Mouse (Mus musculus): ENCODE measurements around the gene Ankrd34a. TPM values are rescaled to one million over a fixed set of nuclear protein-coding genes. Genes with fewer than 3 reads are reported as not detected.

Ankrd34a gene
- polyA plus RNA-seq, 1 experiment from 2014 or later: 2.7 TPM

DNA sequence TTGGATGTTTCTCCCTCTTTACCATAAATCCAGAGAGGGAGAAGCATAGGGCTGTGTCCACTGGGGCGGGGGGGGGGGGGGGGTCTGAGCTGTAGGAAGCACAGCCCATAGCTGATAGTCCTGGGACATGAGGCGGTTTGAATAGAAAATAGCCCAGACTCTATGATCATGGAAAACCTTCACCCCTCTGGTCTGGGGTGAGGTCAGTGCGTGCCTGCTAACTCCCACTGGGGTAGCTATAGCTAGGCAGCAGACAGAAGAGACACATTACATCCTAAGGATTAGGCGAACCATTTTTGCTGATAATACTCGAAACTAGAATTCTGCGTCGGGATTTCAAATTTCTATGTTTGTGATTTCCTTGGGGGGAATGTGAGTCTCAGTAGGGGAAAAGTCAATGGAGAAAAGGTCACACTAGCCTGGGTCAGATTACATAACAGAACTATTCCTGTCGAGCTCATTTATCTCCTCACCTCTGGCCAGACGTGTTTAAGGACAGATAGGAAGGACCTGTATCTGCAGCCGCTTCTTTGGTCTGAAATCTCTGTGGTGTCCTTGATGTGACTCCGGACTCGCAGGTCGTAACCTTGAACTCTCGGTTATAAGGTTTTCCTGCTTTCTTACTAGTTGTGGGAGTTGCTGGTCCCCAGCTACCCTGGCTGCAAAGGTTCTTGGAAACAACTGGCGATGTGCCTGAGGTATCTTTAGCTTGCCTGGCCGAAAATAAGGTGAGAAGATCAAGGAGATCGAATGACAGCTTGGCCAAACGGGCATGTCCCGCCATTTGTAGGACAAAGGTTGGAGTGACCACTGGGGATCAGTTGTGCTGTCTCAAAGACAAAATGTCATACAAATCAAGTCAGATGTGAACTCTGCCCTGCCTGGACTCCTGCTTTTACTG lies 22.6 kb upstream of the Ankrd34a start:
- ATAC-seq (ENCODE audit: insufficient number of reproducible peaks, low FRiP score, low TSS enrichment, low read depth): no peak
- no peak overlapping the region for H3K4me2 ChIP-seq
- no peak overlapping the region for H3K4me3 ChIP-seq
- H3K9me3 ChIP-seq: no peaks in the 10 kb centered on the region
- no peak overlapping the region for H3K27ac ChIP-seq
- H3K4me1 ChIP-seq: peaks cover 25% of the 10 kb centered on the region
- H3K36me3 ChIP-seq: 0 out of 2 replicates have a peak, but pooled peaks cover 4% of the 10 kb centered on the region
- peak overlapping the region; percentile 1; the same call in 1 of the 2 replicates for H3K9ac ChIP-seq
- H3K27me3 ChIP-seq: no peaks in the 10 kb centered on the region
- 75% methylated on average over 19 of the region's 19 CpGs for WGBS

DNA sequence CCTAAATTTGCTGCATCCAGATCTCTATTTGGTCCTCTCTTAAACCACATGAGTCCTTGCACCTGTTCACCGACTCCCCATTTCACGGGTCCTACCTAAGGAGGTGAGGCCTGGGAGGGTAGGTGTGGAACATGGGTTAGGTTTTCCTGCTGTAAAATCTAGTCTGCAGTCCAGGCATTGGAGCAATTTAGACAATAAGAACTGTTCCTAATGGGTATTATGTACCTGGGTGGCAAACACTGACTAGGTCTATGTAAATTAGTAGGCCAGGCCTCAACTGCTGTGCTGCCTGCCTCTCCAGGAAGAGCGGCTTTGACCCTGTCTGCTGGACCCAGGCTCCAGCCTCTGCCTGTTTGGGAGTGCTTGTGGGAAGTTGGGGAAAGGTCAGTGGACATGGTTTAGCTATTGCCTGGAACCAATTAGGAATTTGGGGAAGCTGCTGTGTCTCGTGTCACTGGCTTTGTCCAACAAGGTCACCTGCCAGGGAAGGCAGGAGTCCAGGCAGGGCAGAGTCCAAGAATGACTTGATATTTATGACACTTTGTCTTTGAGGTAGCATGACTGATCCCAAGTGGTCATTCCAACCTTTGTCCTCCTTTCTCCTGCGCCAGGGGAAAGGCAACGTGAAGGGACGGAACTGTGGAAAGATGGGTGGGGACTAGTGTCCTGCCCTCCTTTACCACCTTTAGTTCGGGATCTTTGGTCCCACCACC lies 21.0 kb upstream of the Ankrd34a start:
- no peak for ATAC-seq (ENCODE audit: insufficient number of reproducible peaks, low FRiP score, low TSS enrichment, low read depth)
- no peak overlapping the region for H3K4me2 ChIP-seq
- no peak overlapping the region for H3K9ac ChIP-seq
- no peaks in the 10 kb centered on the region for H3K9me3 ChIP-seq
- WGBS: 86% methylated on average over 8 of the region's 8 CpGs
- no peaks in the 10 kb centered on the region for H3K27me3 ChIP-seq
- H3K4me1 ChIP-seq: peaks cover 34% of the 10 kb centered on the region
- peak overlapping the region; percentile 89 for H3K27ac ChIP-seq
- no peak overlapping the region for H3K4me3 ChIP-seq
- 0 out of 2 replicates have a peak, but pooled peaks cover 6% of the 10 kb centered on the region for H3K36me3 ChIP-seq

DNA sequence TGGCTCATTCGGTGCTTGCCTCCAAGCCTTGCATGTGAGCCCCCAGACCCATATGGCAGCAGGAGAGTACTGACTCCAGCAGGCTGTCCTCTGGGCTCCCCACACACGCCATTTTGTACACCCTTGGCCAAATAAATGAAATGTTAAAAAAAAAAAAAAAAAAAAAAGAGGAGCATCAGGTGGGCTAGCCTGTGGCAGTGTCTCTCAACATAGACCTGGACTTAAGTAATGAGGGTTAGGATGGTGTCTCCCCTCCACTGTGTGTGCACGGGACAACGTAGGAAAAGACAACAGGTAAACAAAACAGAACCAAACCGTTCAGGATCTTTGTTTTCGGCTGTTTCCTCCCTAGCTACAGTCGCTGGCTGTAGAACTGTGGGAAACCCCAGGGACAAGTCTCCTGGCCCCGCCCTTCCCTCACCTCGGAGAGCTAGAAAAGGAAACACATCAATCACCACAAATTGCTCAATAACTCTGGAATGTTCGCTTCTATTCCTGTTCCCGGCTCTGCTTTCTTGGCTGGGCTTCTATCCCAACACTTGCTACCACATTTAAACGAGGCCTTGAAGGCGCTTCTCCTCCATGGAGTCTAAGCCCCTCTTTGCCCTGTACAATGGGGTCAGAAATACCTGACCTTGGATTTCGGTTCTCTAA lies 20.3 kb upstream of the Ankrd34a start:
- H3K9ac ChIP-seq: no peak overlapping the region
- ATAC-seq (ENCODE audit: insufficient number of reproducible peaks, low FRiP score, low TSS enrichment, low read depth): peak; percentile 16; the same call in 1 of the 2 replicates

GRCm38 (mm10) chr3:96576690-96577541 lies 19.5 kb upstream of the Ankrd34a start, which contains the start of gene Gm16253:
Gene Gm16253, plus strand, starts transcription at chr3:96576984.
- peak; percentile 83 for ATAC-seq (ENCODE audit: insufficient number of reproducible peaks, low FRiP score, low TSS enrichment, low read depth)
- Histone ChIP-seq H3K27ac (peak within 1 kb of the TSS; percentile 89), H3K27me3 (no peaks in the 10 kb centered on the region), H3K4me1 (peaks cover 35% of the 10 kb centered on the region), H3K9ac (no peak within 1 kb of the TSS), H3K9me3 (no peaks in the 10 kb centered on the region), H3K4me3 (peak within 1 kb of the TSS; percentile 19), H3K4me2 (peak within 1 kb of the TSS; percentile 39), H3K36me3 (0 out of 2 replicates have a peak, but pooled peaks cover 6% of the 10 kb centered on the region)
- WGBS: 23% methylated on average over 17 of the region's 17 CpGs

More for the DNA sequence above, 20.3 kb upstream of the Ankrd34a start:
- Histone ChIP-seq H3K4me1 (peaks cover 35% of the 10 kb centered on the region), H3K36me3 (0 out of 2 replicates have a peak, but pooled peaks cover 6% of the 10 kb centered on the region), H3K27ac (peak overlapping the region; percentile 89), H3K9me3 (no peaks in the 10 kb centered on the region), H3K27me3 (no peaks in the 10 kb centered on the region), H3K4me2 (peak overlapping the region; percentile 39), H3K4me3 (peak overlapping the region; percentile 19)
- 37% methylated on average over 14 of the region's 14 CpGs for WGBS

DNA sequence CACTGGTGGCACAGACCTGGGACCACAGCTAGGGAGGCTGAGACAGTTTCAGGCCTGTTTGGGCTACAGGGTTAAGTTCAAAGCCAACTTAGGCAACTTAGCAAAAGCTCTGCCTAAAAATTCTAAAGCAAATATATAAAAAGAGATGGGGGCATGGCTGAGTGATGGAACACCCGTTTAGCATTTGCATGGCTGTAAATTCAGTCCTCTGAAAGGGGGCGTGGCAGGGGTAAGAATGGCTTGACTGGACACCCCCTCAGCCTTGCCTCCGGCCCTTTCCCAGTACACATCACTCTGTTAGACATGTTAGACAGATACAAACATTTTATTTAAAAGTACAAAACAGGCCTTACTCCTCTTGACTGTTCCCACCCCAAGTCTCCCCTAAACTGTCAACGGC lies 18.9 kb upstream of the Ankrd34a start:
- no peak for ATAC-seq (ENCODE audit: insufficient number of reproducible peaks, low FRiP score, low TSS enrichment, low read depth)
- Histone ChIP-seq H3K4me1 (peaks cover 35% of the 10 kb centered on the region), H3K9ac (no peak overlapping the region), H3K36me3 (0 out of 2 replicates have a peak, but pooled peaks cover 6% of the 10 kb centered on the region), H3K9me3 (no peaks in the 10 kb centered on the region), H3K27ac (peak overlapping the region; percentile 89), H3K4me3 (no peak overlapping the region; the same call in 1 of the 2 replicates), H3K27me3 (no peaks in the 10 kb centered on the region), H3K4me2 (no peak overlapping the region)
- 68% methylated on average over 4 of the region's 4 CpGs for WGBS

- H3K4me2 ChIP-seq: no peak overlapping the region
- H3K9ac ChIP-seq: no peak overlapping the region
- no peaks in the 10 kb centered on the region for H3K9me3 ChIP-seq
- no peak for ATAC-seq (ENCODE audit: insufficient number of reproducible peaks, low FRiP score, low TSS enrichment, low read depth)
- H3K36me3 ChIP-seq: 0 out of 2 replicates have a peak, but pooled peaks cover 6% of the 10 kb centered on the region
- no peaks in the 10 kb centered on the region for H3K27me3 ChIP-seq
- peaks cover 35% of the 10 kb centered on the region for H3K4me1 ChIP-seq
- WGBS: 80% methylated on average over 12 of the region's 12 CpGs
- H3K4me3 ChIP-seq: no peak overlapping the region
- no peak overlapping the region for H3K27ac ChIP-seq
Measured at GRCm38 (mm10) chr3:96578561-96579238, 17.7 kb upstream of the Ankrd34a start.

- WGBS: 77% methylated on average over 4 of the region's 4 CpGs
- peaks cover 35% of the 10 kb centered on the region for H3K4me1 ChIP-seq
- H3K9ac ChIP-seq: no peak overlapping the region
- H3K4me3 ChIP-seq: no peak overlapping the region
- H3K27ac ChIP-seq: no peak overlapping the region
- H3K4me2 ChIP-seq: no peak overlapping the region
- no peaks in the 10 kb centered on the region for H3K9me3 ChIP-seq
- ATAC-seq (ENCODE audit: insufficient number of reproducible peaks, low FRiP score, low TSS enrichment, low read depth): no peak
- H3K27me3 ChIP-seq: no peaks in the 10 kb centered on the region
- H3K36me3 ChIP-seq: 0 out of 2 replicates have a peak, but pooled peaks cover 6% of the 10 kb centered on the region
Measured at GRCm38 (mm10) chr3:96579239-96579750, 17.1 kb upstream of the Ankrd34a start.

DNA sequence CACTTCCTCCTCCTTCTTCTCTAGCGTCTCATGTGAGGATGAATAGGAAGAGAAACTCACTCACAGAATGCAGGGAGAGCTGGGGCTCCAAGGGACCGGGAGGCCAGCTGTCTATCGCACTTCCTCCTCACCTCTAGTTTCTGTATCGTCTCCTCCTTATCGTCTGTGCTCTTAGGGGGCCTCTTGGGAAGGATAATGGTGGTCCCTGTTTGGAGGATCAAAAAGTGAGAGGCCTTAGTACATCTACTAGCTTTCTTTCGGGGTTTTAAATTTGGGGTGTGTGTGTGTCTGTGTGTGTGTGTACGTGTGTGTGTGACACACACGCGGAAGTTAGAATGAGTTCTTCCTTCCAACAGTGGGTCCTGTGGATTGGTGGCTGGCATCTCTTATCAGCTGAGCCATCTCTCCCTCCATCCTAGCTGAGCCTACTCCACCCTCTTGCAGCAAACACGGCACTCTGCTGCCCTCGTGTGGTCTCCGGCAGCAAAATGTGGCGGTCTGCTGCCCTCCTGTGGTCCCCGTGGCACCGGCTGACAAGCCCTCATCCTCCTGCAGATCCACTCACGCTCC lies 16.5 kb upstream of the Ankrd34a start:
- peak; percentile 38; the same call in 1 of the 2 replicates for ATAC-seq (ENCODE audit: insufficient number of reproducible peaks, low FRiP score, low TSS enrichment, low read depth)
- no peaks in the 10 kb centered on the region for H3K27me3 ChIP-seq

DNA sequence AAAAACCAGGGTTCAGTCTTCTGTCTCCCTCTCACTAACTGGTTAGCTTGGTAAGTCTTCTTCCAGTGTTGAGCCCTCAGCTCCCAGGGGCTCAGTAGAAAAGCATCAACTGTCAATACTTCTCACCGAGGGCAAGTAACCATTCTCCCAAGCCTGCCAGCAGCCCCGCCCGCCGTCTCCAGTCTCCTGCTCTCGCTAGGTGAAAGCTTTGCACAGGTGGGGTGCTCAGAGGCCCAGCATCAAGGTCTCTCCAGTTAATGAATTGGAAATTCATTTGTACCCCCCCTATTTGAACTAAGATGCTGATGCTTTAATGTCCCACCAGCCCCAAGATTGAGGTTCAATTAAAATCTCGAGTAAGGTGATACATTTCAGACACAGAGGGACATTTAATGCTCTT lies 15.3 kb upstream of the Ankrd34a start:
- WGBS: 56% methylated on average over 6 of the region's 6 CpGs
- H3K4me3 ChIP-seq: no peak overlapping the region
- no peak overlapping the region for H3K4me2 ChIP-seq
- no peak overlapping the region for H3K27ac ChIP-seq
- no peak for ATAC-seq (ENCODE audit: insufficient number of reproducible peaks, low FRiP score, low TSS enrichment, low read depth)
- 0 out of 2 replicates have a peak, but pooled peaks cover 6% of the 10 kb centered on the region for H3K36me3 ChIP-seq
- no peaks in the 10 kb centered on the region for H3K9me3 ChIP-seq
- H3K9ac ChIP-seq: no peak overlapping the region
- no peaks in the 10 kb centered on the region for H3K27me3 ChIP-seq
- peaks cover 26% of the 10 kb centered on the region for H3K4me1 ChIP-seq

More for the DNA sequence above, 16.5 kb upstream of the Ankrd34a start:
- H3K27ac ChIP-seq: no peak overlapping the region
- no peaks in the 10 kb centered on the region for H3K9me3 ChIP-seq
- H3K9ac ChIP-seq: no peak overlapping the region
- peak overlapping the region; percentile 54 for H3K4me2 ChIP-seq
- 14% methylated on average over 16 of the region's 16 CpGs for WGBS
- peaks cover 35% of the 10 kb centered on the region for H3K4me1 ChIP-seq
- peak overlapping the region; percentile 27 for H3K4me3 ChIP-seq
- 0 out of 2 replicates have a peak, but pooled peaks cover 6% of the 10 kb centered on the region for H3K36me3 ChIP-seq

Measured in limb, embryonic 15.5 days (tissue).